Mouse (Mus musculus): ENCODE results near the gene Scrn1.

Gene Scrn1

DNA sequence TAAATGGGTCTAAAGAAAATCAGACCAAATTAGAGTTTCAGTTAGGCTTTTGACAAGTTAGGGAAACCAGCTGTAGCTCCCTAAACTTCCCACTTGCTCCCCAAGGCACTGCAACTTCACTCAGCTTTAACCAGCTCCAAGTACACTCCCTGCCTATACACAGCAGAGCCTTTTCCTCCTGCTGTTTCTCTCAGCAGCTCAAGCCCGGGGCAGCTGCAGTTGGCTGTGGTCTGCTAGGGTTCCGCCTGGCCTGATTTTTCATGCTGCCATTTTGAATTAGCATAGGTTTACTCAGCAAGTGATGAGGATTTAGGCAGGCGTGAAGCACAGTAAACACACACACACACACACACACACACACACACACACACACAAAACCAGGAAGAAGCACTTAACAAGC, 1.3 kb downstream of the Scrn1 start:
- peak; percentile 12 for DNase-seq (ENCODE audit: low read depth)

DNA sequence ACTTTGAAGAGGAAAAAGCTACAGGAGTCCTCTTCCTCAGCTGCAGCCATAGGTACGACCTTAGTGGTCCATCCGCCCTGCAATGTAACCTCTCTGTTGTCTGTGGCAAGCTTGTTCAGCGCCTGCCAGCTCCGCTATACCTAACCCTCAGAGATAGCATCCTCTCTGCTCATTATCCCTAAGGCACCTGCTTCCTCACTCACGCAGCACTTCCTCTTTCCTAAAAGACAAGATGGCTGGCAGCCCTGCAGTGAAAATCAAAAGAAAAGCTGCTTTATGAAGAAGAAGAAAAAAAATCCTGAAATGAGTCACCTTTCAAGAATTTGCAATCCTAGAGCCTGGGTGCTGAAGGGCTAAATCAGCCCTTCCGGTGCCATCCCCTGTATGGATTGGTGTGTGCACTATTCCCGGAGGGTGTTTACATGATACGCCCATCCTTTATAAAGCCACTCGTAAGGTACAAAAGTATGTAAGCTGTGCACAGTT, 1.7 kb downstream of the Scrn1 start:
- peak; percentile 46 for DNase-seq (ENCODE audit: low read depth)

- no peak for DNase-seq (ENCODE audit: low read depth)
These were observed 2.7 kb downstream of the Scrn1 start for GRCm38 (mm10) chr6:54563561-54563960.

GRCm38 (mm10) chr6:54562018-54562809, 4.1 kb downstream of the Scrn1 start:
- no peak for DNase-seq (ENCODE audit: low read depth)

DNA sequence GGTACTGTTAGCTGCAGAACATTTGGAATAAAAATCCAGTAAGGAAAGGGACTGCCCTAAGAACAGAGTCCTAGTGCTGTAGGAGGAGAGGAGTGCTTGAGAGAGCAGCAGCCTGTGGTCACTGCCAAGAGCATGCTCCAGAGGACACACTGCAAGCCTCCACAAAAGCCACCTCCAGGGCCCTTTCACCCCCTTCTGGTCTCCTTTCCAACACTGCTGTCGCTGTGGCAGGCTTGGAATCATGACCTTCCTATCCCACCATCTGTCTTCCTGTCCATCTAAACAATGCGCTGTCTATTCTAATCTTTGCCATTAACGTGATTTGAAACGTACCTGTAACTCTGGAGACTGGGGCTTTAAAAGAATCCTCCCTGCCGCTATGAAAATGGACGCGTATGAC, 7.8 kb downstream of the Scrn1 start:
- no peak for DNase-seq (ENCODE audit: low read depth)

DNA sequence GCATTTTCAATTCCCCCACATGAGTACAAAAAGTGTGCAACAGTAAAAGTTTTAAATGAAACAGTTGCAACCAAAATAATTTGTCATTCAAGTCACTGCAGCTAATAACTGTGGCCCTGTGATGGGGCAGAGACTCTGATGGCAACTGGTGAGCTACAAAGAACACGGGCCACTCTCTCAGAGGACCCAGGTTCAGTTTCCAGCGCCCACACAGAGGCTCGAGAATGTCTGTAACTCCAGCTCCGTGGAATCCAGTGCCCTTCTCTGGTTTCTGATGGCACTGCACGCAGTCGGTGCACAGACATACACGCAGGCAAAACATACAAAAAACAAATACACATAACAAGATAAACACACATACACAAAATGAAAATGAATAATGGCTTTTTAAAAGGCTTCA, 8.6 kb downstream of the Scrn1 start:
- no peak for DNase-seq (ENCODE audit: low read depth)

- no peak for DNase-seq (ENCODE audit: low read depth)
These were observed 10.5 kb downstream of the Scrn1 start for GRCm38 (mm10) chr6:54555816-54556215.

- DNase-seq (ENCODE audit: low read depth) = no peak
These were observed 11.8 kb downstream of the Scrn1 start for GRCm38 (mm10) chr6:54554341-54555110.

- DNase-seq (ENCODE audit: low read depth) = no peak
These were observed 12.7 kb downstream of the Scrn1 start for GRCm38 (mm10) chr6:54553632-54554031.

- no peak for DNase-seq (ENCODE audit: low read depth)
These were observed 13.4 kb downstream of the Scrn1 start for GRCm38 (mm10) chr6:54552721-54553413.

DNA sequence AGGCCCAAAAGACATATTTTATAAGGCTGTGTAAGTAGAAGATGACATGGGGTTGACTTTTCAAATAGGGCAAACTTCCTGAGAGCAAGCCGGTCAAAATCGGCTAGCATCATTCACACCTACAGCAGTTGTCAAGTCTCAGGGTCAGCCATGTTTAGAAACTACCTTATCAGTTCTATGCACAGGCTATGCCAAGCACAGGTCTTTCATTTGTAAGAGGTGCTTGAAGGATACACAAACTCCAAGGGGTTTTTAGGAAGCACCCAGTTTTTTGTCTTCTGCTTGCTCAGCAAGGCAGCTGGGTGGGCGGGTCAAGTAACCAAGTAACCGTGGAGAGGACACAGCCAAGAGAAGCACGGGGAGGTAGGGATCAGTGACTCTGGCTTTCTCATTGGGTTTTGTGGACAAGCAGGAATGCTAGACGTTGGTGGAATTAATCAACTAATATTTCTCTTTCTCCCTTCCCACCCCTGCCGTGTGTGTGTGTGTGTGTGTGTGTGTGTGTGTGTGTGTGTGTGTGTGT, 15.4 kb downstream of the Scrn1 start:
- peak; percentile 21 for DNase-seq (ENCODE audit: low read depth)

DNA sequence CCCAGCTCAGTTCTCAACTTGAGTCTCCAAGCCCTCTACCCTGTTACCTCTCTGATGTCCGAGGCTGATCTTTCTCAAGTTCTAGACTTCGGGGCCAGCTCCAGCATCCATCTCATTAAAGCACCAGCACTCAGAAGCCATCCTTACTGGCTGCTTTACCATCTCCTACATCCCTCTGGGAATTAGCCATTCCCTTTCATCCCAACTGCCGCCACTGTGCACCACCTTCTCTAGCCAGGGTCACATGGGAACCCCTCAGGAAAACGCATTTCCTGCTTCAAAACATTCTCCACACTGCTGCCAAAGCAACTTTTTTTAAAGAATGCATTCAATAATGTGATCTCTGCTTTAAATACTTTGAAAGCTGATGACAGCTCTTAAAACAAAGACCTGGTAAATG, 17.0 kb downstream of the Scrn1 start:
- DNase-seq (ENCODE audit: low read depth) = no peak

GRCm38 (mm10) chr6:54548314-54549019, 17.8 kb downstream of the Scrn1 start:
- DNase-seq (ENCODE audit: low read depth) = no peak

DNA sequence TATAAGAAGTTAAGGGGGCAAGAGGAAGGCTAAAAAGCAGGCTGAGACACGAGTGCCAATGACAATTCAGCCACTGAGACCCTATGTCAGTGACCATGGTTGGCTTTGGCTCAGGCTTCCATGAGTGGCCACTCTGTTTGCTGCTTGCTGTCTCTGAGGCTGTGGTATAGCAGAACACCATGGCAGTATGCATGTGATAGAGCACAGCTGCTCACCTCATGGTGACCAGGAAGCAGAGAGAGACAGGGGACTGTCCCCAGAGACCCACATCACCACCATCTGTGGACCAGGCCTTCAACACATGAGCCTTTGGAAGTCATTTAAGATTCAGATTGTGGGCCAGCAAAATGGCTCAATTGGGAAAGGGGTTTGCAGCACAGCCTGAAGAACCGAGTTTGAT, 22.6 kb downstream of the Scrn1 start:
- no peak for DNase-seq (ENCODE audit: low read depth)

DNA sequence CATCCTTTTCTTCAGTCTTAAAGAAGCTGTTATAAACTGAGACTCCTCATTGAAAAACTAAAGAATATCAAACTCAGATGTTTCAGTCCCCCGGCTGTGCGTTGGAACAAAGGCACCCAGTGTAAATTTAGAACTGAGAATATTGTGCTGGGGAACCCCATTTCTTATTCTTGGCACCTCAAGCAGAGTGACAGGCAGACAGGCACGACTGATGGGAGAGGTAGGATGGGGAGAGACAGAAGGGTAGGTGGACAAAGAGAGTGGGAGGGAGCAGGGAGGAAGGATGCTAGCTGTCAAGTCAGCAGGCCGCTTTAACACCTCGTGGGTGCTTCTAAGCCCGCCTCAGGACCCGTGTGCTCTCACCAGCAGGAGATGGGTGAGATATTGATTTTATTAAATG, 23.5 kb downstream of the Scrn1 start:
- DNase-seq (ENCODE audit: low read depth) = no peak

DNA sequence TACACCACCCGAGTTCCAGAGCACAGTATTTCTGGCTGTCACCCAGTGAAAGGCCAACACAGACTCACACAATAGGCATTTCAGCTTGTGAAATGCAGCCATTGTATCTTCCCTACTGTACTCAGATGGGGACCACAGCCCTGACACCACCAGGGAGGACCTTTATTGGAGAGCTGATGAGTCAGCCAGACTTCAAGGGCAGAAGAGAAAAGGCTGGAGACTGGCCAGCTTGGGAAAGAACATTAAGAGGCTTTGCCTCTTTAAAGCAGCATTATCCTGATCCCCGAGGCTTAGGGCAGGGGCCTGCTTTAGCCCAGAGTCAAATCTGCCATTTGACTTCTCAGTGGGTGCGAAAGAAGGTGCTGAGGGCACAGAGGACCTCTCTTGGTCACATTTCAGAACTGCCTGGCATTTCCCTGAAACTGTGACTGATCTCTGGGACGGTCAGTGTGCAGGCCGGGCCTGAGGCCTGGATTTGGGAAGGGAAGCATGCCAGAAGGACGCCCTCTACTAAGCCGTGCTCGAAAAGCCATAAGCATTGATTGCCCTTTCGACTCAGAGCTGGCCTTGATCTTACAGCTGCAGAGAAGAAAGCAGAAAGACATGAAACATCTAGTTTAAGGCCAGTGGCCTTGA, 25.9 kb downstream of the Scrn1 start:
- peak; percentile 78 for DNase-seq (ENCODE audit: low read depth)

DNA sequence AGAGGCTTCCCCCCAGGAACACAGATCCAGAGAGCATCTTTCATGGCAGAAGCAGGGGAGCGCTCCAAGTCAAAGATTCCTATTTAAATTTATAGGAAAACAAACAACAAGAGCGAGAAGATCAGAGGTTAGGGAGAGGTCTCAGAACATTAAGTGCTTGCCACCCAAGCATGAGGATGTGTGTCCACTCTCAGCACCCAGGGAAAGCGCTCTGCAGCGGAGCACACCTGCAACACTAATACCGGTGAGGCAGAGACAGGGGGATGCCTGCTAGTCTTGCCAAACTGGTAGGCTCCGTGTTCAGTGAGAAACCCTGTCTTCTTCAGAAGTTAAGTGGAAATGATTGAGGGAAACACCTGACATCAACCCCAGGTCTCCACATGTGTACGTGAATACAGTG, 26.9 kb downstream of the Scrn1 start:
- DNase-seq (ENCODE audit: low read depth) = no peak

GRCm38 (mm10) chr6:54538773-54539173, 27.5 kb downstream of the Scrn1 start:
- DNase-seq (ENCODE audit: low read depth) = no peak

GRCm38 (mm10) chr6:54537053-54537452, 29.2 kb downstream of the Scrn1 start:
- no peak for DNase-seq (ENCODE audit: low read depth)

DNA sequence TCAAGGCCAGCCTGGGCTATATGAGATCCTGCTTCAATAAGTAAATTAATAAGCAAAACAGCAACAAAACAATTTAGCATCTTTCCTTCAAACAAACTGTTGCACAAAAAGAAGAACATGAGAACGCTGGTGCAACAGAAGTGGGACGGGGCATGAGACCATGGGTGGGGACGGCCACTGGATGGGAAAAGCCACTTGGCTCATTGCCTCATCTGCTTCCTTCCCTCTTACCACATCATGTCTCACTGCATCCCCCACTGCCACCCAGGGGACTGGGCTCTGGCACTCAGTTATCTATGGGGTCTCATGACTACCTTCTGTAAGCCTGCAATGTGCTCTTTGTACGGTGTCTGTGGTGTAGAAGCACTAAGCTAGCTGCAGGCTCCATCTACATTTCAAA, 30.8 kb downstream of the Scrn1 start:
- DNase-seq (ENCODE audit: low read depth) = no peak

DNA sequence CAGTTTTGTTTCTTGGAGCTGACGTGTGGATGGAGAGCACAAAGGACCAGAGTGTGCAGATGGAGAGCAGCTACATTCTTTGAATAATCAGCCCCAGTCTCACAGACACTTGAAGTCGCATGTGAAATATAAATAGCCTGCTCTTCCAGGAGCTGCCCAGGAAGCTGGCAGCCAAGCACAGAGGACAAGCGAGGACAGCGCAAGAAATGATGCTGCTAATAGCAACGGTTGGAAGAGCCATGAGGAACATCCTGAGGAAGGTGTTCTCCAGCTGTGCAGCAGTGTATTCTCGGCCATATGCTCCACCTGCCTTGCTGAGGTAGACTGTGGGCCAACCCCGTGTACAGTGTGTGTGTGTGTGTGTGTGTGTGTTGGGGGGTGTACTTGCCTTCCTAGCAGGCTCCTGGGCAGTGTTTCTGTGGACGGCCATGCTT, 35.2 kb downstream of the Scrn1 start:
- DNase-seq (ENCODE audit: low read depth) = no peak
